Mouse (Mus musculus): ENCODE data around the gene Vps11. TPM values are rescaled to one million over a fixed set of nuclear protein-coding genes. Genes with fewer than 3 reads are reported as not detected.

The Vps11 gene
- polyA plus RNA-seq (2012; rRNA removed; ENCODE audit: low replicate concordance), result 35.6 and 39.4 TPM in 2 replicates

DNA sequence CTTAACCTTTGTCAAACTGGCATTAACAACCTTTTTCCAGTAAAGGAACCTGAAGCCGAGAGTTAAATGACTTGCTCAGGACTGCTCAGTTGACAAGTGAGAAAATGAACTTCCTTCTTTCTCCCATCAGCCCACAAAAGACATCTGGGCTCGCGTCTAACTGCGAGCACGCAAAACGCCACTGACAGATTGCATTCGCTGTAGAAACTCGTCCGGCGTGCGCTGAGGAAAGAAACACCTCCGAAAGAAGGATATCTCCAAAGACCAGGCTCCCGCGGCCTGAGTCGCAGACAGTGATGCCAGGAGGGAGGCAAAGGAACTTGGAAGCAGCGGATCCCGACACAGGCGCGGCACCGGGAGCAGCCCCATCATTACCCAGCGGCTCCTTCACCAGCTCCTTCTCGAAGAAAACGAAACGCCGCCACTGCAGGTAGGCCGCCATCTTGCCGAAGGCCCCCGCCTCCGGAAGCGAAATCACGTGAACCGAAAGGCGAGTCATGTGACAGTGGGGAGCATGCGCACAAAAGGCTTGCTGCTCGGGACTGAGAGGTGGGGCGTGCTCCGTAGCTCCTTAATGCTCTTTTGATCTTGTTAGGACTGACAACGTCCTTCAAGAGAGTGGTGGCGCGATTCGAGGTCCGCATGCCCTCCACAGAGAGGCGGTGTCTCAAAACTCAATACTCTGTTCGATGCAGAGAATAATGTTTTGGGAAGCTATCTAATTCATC, at the start of gene Vps11:
Gene Vps11 (minus strand): TSS at position 481 of the 728 bp plus-strand sequence.

DNA sequence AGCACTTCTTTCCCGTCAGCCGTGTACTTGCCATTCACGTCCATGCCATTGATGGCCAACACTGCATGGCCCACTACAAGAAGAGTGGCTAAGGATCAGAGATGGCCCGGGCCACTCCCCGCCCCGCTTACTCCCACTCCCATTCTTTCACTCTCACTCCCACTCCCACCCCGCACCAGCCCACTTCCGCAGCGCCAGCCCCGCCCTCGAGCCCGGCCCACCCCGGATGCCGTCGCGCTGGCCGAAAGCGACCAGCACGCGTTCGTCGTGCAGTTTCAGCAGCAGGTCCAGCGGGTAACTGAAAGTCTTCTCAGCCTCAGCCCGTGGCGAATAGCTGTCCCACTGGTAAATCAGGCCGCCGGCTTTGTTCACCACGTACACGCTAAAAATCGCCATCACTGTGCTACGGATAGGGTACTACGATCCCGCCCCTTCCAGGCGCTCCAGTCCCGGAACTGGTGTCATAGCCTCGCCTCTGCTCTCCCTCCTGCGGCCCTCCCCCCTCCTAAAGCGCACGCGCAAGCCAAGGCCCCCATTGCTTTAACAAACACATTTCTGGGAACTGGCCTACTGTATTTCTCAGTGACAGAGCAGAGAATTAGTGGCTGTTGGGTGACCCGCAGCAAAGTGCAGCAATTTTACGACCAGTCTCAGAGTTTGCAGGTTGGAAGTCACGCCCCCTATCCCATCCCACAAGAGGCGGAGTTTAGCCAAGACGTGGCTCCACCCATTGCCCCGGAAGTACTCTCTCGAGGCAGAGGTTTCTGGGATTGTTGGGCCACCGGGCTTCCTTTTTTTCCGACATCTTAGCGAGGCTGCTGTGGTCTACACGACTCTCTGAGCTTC, 45.7 kb upstream of the Vps11 start, which contains the start of the genes Rps25 and Trappc4:
Gene Rps25 (plus strand): TSS at position 234 of the 846 bp plus-strand sequence.
Gene Trappc4 (minus strand): TSS at position 695 of the 846 bp plus-strand sequence.

DNA sequence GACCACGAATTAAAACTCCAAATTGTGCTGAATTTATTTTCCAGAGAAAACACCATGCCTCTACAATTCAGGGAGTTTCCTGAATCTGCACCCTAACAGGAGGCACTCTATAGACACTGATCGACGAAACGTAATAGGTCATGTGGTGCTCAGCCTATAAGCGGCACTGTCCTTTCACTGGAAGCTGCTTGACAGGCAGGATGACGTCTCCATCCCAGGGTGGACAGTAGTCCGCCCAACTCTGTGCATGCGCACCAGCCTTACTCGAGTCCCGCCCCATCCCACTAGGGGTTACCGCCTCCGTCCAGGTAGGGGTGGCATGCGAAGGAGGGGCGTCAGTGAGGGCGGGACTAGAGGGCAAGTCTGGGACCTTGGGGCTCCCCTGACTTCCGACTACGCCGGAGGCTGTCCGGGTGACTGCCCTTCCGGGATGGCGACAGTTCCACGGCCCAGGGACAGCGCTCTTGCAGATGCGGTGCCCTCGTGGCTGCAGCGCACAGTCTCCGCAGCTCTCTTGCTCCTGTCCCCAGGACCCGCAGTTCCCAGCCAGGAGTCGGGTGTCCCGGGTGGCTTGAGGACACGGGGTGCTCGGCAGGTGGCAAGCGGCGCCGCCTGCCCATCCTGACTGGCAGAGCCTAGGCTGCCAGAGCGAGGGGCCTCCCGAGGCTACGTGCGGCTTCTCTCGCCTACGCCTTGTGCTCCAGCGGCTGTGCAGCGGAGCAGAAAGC, 35.4 kb upstream of the Vps11 start, which contains the start of gene Slc37a4:
Gene Slc37a4 (plus strand): TSS at position 169 of the 728 bp plus-strand sequence.

DNA sequence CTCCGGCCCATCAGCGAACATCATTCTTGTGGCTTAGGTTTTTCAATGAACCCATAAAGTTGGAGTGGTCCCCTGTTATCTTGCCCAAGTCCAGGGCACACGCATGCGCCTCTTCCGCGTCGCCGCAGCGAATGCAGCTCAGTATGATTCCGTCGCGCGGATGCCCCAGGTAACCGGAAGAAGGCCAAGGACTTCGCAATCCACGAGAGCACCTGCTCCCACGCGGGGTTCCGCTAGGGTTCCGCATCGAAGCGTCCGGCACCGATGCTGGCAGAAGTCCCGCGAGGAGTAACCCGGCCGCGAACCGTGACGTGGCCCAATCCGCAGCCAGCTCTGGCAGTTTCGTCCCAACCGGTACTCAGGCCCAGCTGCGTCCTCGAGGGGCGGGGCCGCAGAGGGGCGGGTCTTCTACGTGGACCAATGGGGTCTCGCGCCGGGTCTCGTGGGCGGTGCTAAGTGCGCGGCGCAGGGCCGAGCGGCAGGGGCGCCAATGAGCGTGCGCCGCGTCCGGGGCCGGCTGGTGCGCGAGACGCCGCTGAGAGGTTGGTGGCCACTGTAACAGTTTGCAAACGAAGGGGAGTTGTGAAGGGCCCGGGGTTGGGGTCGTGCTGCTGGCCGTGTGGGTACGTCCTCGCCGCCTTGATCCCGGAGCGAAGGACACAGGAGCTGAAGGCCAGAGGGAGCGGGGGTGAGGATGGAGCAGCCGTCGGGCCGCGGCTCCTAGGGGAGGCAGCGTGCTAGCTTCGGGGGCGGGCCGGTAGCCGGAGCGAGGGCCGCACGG, 17.8 kb upstream of the Vps11 start, which contains the start of gene Hyou1:
Gene Hyou1 (plus strand): TSS at position 437 of the 781 bp plus-strand sequence.

DNA sequence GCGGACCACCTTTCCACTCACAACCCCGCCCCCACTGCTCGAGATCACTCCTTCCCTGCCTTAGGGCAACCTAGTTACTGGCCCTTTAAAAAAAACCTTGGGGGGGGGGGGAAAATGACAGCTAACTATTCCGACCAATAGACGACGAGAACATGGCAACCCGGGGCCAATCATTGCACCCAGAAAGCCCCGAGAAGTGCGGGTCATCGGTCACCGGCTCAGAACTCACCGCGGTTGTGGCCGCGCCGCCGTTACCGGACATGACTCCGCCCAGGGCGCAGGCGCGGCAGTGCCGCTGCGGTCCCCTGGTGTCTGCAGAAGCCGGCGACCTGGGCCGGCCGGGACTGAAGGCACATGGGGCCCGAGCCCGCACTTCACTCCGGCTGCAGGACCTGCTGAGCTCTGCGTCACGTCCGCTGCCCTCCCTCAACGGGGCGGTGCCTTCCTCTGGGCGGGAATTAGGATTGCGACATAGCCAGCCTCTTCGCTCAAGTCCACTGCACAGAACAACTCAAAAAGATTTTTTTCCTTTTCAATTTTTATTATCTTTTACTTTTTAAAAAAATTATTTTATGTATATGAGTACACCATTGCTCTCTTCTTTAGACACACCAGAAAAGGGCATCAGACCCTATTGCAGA, 17.6 kb downstream of the Vps11 start, which contains the start of gene Hmbs:
Gene Hmbs (minus strand): TSS at position 448 of the 641 bp plus-strand sequence.

DNA sequence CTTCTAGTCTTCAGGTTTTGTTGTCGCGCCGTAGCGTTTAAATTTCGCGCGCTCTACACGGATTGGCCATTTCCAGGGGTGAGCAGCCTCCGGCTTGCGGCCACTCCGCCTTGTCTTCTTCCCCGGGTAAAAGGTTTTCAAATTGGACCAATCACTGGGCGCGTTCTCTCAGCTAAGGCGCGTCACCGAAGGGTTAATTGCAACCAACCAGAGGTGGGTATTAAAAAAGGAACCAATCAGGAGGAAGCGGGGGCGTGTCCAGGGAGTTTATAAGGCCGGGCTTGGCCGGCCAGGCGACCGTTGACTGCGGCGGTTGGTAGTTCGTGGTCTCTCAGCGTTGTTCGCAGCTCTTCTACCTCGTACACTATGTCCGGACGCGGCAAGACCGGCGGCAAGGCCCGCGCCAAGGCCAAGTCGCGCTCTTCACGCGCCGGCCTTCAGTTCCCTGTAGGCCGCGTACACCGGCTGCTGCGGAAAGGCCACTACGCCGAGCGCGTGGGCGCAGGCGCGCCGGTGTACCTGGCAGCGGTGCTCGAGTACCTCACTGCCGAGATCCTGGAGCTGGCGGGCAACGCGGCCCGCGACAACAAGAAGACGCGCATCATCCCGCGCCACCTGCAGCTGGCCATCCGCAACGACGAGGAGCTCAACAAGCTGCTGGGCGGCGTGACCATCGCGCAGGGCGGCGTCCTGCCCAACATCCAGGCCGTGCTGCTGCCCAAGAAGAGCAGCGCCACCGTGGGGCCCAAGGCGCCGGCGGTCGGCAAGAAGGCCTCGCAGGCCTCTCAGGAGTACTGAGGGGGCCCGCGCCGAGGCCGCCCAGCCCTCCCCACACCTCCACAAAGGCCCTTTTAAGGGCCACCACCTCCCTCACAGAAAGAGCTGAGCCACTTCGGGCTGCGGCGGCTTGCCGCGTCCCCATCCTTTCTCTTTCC, 26.8 kb downstream of the Vps11 start, which contains the start of gene H2afx:
Gene H2afx (plus strand): TSS at position 299 of the 935 bp plus-strand sequence.

DNA sequence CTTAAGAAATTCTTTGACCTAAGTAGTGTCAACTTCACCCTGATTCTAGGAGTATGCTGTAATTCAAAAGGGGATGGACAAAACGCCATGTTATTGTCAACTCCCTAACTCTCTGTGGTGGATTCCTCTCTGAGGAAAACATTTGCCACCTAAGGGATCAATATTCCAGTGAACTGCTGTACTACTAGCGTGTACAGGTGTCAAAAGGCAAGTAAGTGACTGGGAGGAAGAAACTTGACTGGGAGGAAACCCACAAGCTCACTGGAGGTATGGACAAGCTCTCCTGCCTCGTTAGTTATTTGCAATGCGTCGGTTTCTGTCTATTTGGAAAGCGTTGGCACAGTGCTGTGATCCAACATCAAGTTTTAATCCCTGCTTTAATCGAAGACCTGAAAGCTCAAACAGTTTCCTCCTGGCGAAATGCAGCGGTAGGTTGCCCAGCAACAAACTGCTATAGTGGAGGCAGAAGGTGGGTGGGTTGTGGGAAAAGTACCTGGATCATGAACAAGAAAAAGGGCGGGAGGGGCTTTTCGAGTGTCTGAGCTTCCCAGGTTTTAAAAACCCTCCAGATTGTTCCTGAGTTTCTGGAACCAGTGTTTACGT, 35.6 kb downstream of the Vps11 start, which contains the start of gene Dpagt1:
Gene Dpagt1 (plus strand): TSS at position 252 of the 603 bp plus-strand sequence.

DNA sequence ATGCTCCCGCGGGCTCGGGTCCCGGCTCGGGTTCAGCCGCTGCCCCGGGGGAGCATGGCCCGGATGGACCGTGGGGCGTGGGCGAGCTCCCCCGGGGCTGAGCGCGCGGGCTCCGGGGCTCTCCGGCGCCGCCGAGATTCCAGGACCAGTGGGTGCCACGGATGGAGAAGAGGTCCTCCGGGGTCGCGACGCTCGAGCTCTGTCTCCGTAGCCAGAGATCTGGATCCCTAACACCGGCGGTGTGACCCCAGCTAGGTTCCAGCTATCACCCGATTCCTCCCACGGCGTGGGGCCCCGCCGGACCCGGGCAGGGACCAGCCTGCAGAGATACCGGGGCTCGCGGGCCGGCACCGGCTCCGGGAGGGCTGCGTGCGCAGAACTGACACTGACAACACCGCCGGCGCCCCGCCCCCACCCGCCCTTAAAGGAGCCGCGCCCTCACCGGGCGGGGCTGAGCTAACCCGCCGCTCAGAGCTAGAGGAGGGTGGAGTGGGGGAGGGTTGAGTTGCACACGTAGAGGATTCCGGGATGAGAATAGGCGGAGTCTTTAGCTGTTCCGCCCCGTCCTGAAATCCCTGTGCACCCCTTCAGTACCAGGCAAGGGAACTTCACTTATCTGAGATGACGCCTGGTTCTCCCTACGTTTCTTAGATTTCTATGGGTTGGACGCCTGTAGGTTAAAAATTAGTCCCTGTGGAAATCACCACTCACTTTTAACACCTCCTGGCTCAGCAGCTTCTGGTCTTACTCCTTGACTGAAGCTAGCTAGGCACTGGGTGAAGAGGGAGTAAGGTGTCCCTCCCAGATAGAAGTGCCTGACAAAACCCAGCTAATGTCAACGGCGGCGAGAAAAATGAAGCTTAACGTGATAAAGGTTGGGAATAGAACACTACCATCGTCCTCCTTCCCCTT, 41.3 kb downstream of the Vps11 start, which contains the start of gene C2cd2l:
Gene C2cd2l (minus strand): TSS at position 399 of the 912 bp plus-strand sequence.

DNA sequence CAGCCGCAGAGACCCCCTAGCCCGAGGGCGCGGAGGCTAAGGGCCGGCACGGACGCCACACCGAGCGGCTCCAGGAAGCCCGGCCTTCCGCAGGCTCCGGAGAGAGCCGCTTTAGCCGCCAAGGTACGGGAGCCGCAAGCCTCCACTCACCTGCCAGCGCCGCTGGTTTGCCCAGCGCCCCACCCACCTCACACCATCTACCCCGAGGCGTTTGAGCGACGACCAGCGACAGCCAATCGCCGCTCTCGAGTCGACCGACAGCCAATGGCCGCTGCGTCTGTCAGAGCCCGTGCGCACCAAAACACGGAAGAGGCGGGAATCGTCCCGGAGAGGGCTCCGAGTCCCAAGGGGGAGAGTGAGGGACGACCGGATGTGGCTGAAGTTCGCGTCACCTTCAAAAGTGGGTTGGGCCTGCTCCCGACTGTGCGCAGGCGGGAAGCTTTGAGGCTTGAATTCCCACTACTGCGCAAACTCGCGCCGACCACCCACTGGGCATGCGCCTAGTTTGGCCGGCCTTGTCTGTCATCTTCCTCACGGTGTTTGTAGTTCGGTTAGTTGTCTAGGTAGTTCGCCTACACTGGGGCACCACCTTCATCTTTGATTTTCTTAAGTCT, 55.9 kb downstream of the Vps11 start, which contains the start of gene Hinfp:
Gene Hinfp (minus strand): TSS at position 206 of the 614 bp plus-strand sequence.

Other genes with a start within 250 kb of the Vps11 start
- gene Gm49380, start 248.2 kb downstream of the Vps11 start, polyA plus RNA-seq (2012; rRNA removed; ENCODE audit: low replicate concordance), result 0.23 TPM in 1 of 2 replicates, not detected in the other
- 31.5 and 51.6 TPM in 2 replicates for gene Rnf26, start 248.2 kb downstream of the Vps11 start, polyA plus RNA-seq (2012; rRNA removed; ENCODE audit: low replicate concordance)
- 257 and 403 TPM in 2 replicates for gene Mcam, start 227.2 kb downstream of the Vps11 start, polyA plus RNA-seq (2012; rRNA removed; ENCODE audit: low replicate concordance)
- gene Cbl, start 127.6 kb downstream of the Vps11 start, polyA plus RNA-seq (2012; rRNA removed; ENCODE audit: low replicate concordance), result 11.5 and 18.6 TPM in 2 replicates
- not detected in 2 replicates for gene Ccdc153, start 121.0 kb downstream of the Vps11 start, polyA plus RNA-seq (2012; rRNA removed; ENCODE audit: low replicate concordance)
- 0.10 and 0.13 TPM in 2 replicates for gene Pdzd3, start 110.2 kb downstream of the Vps11 start, polyA plus RNA-seq (2012; rRNA removed; ENCODE audit: low replicate concordance)
- 23.7 and 26.2 TPM in 2 replicates for gene Nlrx1, start 93.1 kb downstream of the Vps11 start, polyA plus RNA-seq (2012; rRNA removed; ENCODE audit: low replicate concordance)
- gene Abcg4, start 73.1 kb downstream of the Vps11 start, polyA plus RNA-seq (2012; rRNA removed; ENCODE audit: low replicate concordance), result 4.6 and 20.7 TPM in 2 replicates
- gene Hinfp, start 56.0 kb downstream of the Vps11 start, polyA plus RNA-seq (2012; rRNA removed; ENCODE audit: low replicate concordance), result 27.2 and 45.3 TPM in 2 replicates
- gene C2cd2l, start 41.4 kb downstream of the Vps11 start, polyA plus RNA-seq (2012; rRNA removed; ENCODE audit: low replicate concordance), result 64.0 and 72.6 TPM in 2 replicates
- gene Dpagt1, start 35.7 kb downstream of the Vps11 start, polyA plus RNA-seq (2012; rRNA removed; ENCODE audit: low replicate concordance), result 71.2 and 80.6 TPM in 2 replicates
- gene H2afx, start 27.0 kb downstream of the Vps11 start, polyA plus RNA-seq (2012; rRNA removed; ENCODE audit: low replicate concordance), result 28.0 and 118 TPM in 2 replicates
- gene Hmbs, start 17.4 kb downstream of the Vps11 start, polyA plus RNA-seq (2012; rRNA removed; ENCODE audit: low replicate concordance), result 62.0 and 66.6 TPM in 2 replicates
- 32.6 and 83.1 TPM in 2 replicates for gene Hyou1, start 17.8 kb upstream of the Vps11 start, polyA plus RNA-seq (2012; rRNA removed; ENCODE audit: low replicate concordance)
- 35.9 and 39.9 TPM in 2 replicates for gene Slc37a4, start 35.2 kb upstream of the Vps11 start, polyA plus RNA-seq (2012; rRNA removed; ENCODE audit: low replicate concordance)
- gene Rps25, start 45.5 kb upstream of the Vps11 start, polyA plus RNA-seq (2012; rRNA removed; ENCODE audit: low replicate concordance), result 174 and 399 TPM in 2 replicates
- 73.4 and 120 TPM in 2 replicates for gene Trappc4, start 45.9 kb upstream of the Vps11 start, polyA plus RNA-seq (2012; rRNA removed; ENCODE audit: low replicate concordance)
- 26.8 and 28.5 TPM in 2 replicates for gene Ccdc84, start 56.9 kb upstream of the Vps11 start, polyA plus RNA-seq (2012; rRNA removed; ENCODE audit: low replicate concordance)
- gene Foxr1, start 79.5 kb upstream of the Vps11 start, polyA plus RNA-seq (2012; rRNA removed; ENCODE audit: low replicate concordance), result not detected in 2 replicates
- gene Upk2, start 93.3 kb upstream of the Vps11 start, polyA plus RNA-seq (2012; rRNA removed; ENCODE audit: low replicate concordance), result 0.14 and 5.6 TPM in 2 replicates
- gene Bcl9l, start 121.2 kb upstream of the Vps11 start, polyA plus RNA-seq (2012; rRNA removed; ENCODE audit: low replicate concordance), result 41.1 and 47.8 TPM in 2 replicates
- 0.24 and 0.46 TPM in 2 replicates for gene Cxcr5, start 200.2 kb upstream of the Vps11 start, polyA plus RNA-seq (2012; rRNA removed; ENCODE audit: low replicate concordance)
- 24.7 and 33.1 TPM in 2 replicates for gene Ddx6, start 243.2 kb upstream of the Vps11 start, polyA plus RNA-seq (2012; rRNA removed; ENCODE audit: low replicate concordance)